Mouse (Mus musculus) CH12.LX (cell line): ENCODE measurements at regions not wholly inside any gene's neighbourhood (a gene's known extent, or its start where the extent isn't known, plus 50 kb on each side); places are given as distances from the start of the nearest gene placed in this dataset.
A peak's percentile ranks its signal among the peaks of the same experiment; 100 is the strongest.

Experiments
- CHD2 ChIP-seq: IDR thresholded peaks from 2 replicates; pipeline ENCODE4 v1.6.1; 2011; ENCODE audit warnings: low read length, improper control_type of control experiment
- CTCF ChIP-seq, 2 experiments: IDR thresholded peaks in 1 of 2; conservative IDR thresholded peaks in 1 of 2; 2 replicates each; pipeline ENCODE4 v1.5.1; 2011 to 2012; ENCODE audit warnings: low read depth in 2 of 2, low read length in 2 of 2, improper control_type of control experiment in 1 of 2, inconsistent platforms in 1 of 2, mild to moderate bottlenecking in 1 of 2, moderate library complexity in 1 of 2
- E2F4 ChIP-seq: IDR thresholded peaks from 2 replicates; pipeline ENCODE4 v1.6.1; 2011; ENCODE audit warnings: low read depth, low read length, improper control_type of control experiment; ENCODE audit not compliant: insufficient replicate concordance
- EP300 ChIP-seq: IDR thresholded peaks from 2 replicates; pipeline ENCODE4 v1.6.1; 2011; ENCODE audit warnings: low read length, improper control_type of control experiment
- ETS1 ChIP-seq: conservative IDR thresholded peaks from 2 replicates; pipeline ENCODE4 v1.6.1; 2012; ENCODE audit warnings: low read depth, mild to moderate bottlenecking, inconsistent platforms, low read length, improper control_type of control experiment, moderate library complexity
- GABPA ChIP-seq: IDR thresholded peaks from 2 replicates; pipeline ENCODE4 v1.6.1; 2012; ENCODE audit warnings: low read depth, low read length, improper control_type of control experiment, inconsistent platforms; ENCODE audit not compliant: insufficient replicate concordance
- MAFK ChIP-seq: IDR thresholded peaks from 2 replicates; pipeline ENCODE4 v1.6.1; 2011; ENCODE audit warnings: low read length, improper control_type of control experiment; ENCODE audit not compliant: insufficient replicate concordance
- MYC ChIP-seq: IDR thresholded peaks from 2 replicates; pipeline ENCODE4 v1.6.1; 2011; ENCODE audit warnings: low read depth, mild to moderate bottlenecking, improper control_type of control experiment, low read length
- SIN3A ChIP-seq: IDR thresholded peaks from 2 replicates; pipeline ENCODE4 v1.6.1; 2012; ENCODE audit warnings: low read length, improper control_type of control experiment, inconsistent platforms
- SMC3 ChIP-seq: IDR thresholded peaks from 2 replicates; pipeline ENCODE4 v1.6.1; 2011; ENCODE audit warnings: low read depth, low read length, improper control_type of control experiment
- TBP ChIP-seq: conservative IDR thresholded peaks from 2 replicates; pipeline ENCODE4 v1.6.1; 2011; ENCODE audit warnings: low read depth, low read length, improper control_type of control experiment
- USF1 ChIP-seq: IDR thresholded peaks from 2 replicates; pipeline ENCODE4 v1.6.1; 2014; ENCODE audit warnings: low read depth, mild to moderate bottlenecking, inconsistent platforms, low read length, improper control_type of control experiment
- ZC3H11A ChIP-seq: IDR thresholded peaks from 2 replicates; pipeline ENCODE4 v1.6.1; 2012; ENCODE audit warnings: low read depth, mild to moderate bottlenecking, inconsistent platforms, low read length, improper control_type of control experiment
- ZNF384 ChIP-seq: IDR thresholded peaks from 2 replicates; pipeline ENCODE4 v1.6.1; 2012; ENCODE audit warnings: low read depth, low read length, improper control_type of control experiment, inconsistent platforms

GRCm38 (mm10) chr5:118879808-118880478 lies 319.5 kb downstream of the Med13l start:
- TF ChIP-seq EP300 (no peak), ZC3H11A (no peak), CHD2 (no peak), CTCF (conservative IDR thresholded peaks at IDR 0.05 in 1 of 2, IDR thresholded peaks at IDR 0.05 in 1 of 2; ENCODE audit: low read depth in 2 of 2, low read length in 2 of 2) (peak in 1 of 2 experiments; percentile 38; a peak in 2 of 4 replicates), SMC3 (peak; percentile 17; the same call in 1 of the 2 replicates), SIN3A (no peak), GABPA (no peak), USF1 (no peak), MAFK (no peak), ETS1 (no peak), E2F4 (no peak), TBP (no peak), MYC (no peak), ZNF384 (no peak)
